Mouse (Mus musculus) stomach, postnatal 0 days (tissue): ENCODE measurements around the gene Srd5a2. TPM values are rescaled to one million over a fixed set of nuclear protein-coding genes. Genes with fewer than 3 reads are reported as not detected.

ENCODE experiments used
- ATAC-seq: fragments of 200-750 bp; cut with Nextera tagmentation; 2 replicates; pipeline ENCODE4 v1.8.0; 2017; ENCODE audit not compliant: low FRiP score, low TSS enrichment
- DNase-seq: peaks from one replicate; pipeline ENCODE4 v3.0.0-alpha.2; 2016; ENCODE audit warnings: low spot score
- H3K27ac ChIP-seq: fragments of 300-500 bp; sonication (generic); replicated peaks from 2 replicates; pipeline ENCODE4 v1.5.1; 2014; ENCODE audit warnings: mild to moderate bottlenecking, control low read depth
- H3K27me3 ChIP-seq: fragments of 300-500 bp; sonication (generic); 2 replicates; pipeline ENCODE4 v1.6.1; 2014; ENCODE audit warnings: low read length; ENCODE audit not compliant: control insufficient read depth, insufficient read depth
- H3K36me3 ChIP-seq: fragments of 300-500 bp; sonication (generic); 2 replicates; pipeline ENCODE4 v1.6.1; 2014; ENCODE audit warnings: low read length, mixed read lengths; ENCODE audit not compliant: control insufficient read depth, insufficient read depth
- H3K4me1 ChIP-seq: fragments of 300-500 bp; sonication (generic); replicated peaks from 2 replicates; pipeline ENCODE4 v1.6.1; 2014; ENCODE audit warnings: antibody characterized with exemption; ENCODE audit not compliant: control insufficient read depth, insufficient read depth
- H3K4me2 ChIP-seq: fragments of 300-500 bp; sonication (generic); replicated peaks from 2 replicates; pipeline ENCODE4 v1.6.1; 2014; ENCODE audit warnings: low read depth, mild to moderate bottlenecking, control low read depth, moderate library complexity
- H3K4me3 ChIP-seq: fragments of 300-500 bp; sonication (generic); 2 replicates; pipeline ENCODE4 v1.5.1; 2014; ENCODE audit warnings: low read depth, low read length, control low read depth
- H3K9ac ChIP-seq: fragments of 300-500 bp; sonication (generic); 2 replicates; pipeline ENCODE4 v1.6.1; 2014; ENCODE audit warnings: mild to moderate bottlenecking, low read length, control low read depth, mixed read lengths
- H3K9me3 ChIP-seq: fragments of 300-500 bp; sonication (generic); 2 replicates; pipeline ENCODE4 v1.6.1; 2016; ENCODE audit warnings: low read length; ENCODE audit not compliant: control insufficient read depth
- CTCF ChIP-seq: IDR thresholded peaks from 2 replicates; pipeline ENCODE4 v1.5.1; 2016; ENCODE audit warnings: antibody characterized with exemption, low read depth, mild to moderate bottlenecking, moderate library complexity
- EP300 ChIP-seq: optimal IDR thresholded peaks from 2 replicates; pipeline ENCODE3; 2016; ENCODE audit warnings: antibody characterized with exemption
- WGBS: fragments of 180-500 bp; shearing (Covaris S2); extraction: QIAGEN DNeasy Blood & Tissue Kit; methylation state at CpG from one replicate; pipeline ENCODE4 v1.1.7; 2014; 5-methylcytosine and 5-hydroxymethylcytosine counted together
- polyA plus RNA-seq: library from polyadenylated mRNA; unstranded; fragments of >200 nt; fragmentation: Nextera tagmentation; extraction: Ambion mirVana; gene quantifications from 2 replicates; pipeline ENCODE4 v1.2.1, GENCODE M21; 2015

Srd5a2 gene
- polyA plus RNA-seq, 1 experiment from 2014 or later: not detected

- Histone ChIP-seq H3K4me2 (no peak overlapping the region), H3K9ac (no peak overlapping the region), H3K4me3 (no peak overlapping the region), H3K9me3 (no peaks in the 10 kb centered on the region), H3K4me1 (no peaks in the 10 kb centered on the region), H3K27ac (no peak overlapping the region), H3K27me3 (no peaks in the 10 kb centered on the region), H3K36me3 (no peaks in the 10 kb centered on the region)
- no peak for TF ChIP-seq EP300
- TF ChIP-seq CTCF: no peak
- no peak for ATAC-seq
- 68% methylated on average over 4 of the region's 4 CpGs for WGBS
- no peak for DNase-seq
These were observed 29.4 kb downstream of the Srd5a2 start for GRCm38 (mm10) chr17:74018281-74018680.

GRCm38 (mm10) chr17:74017649-74018048 lies 30.1 kb downstream of the Srd5a2 start:
- Histone ChIP-seq H3K9ac (no peak overlapping the region), H3K4me3 (no peak overlapping the region), H3K4me2 (no peak overlapping the region), H3K9me3 (no peaks in the 10 kb centered on the region), H3K36me3 (no peaks in the 10 kb centered on the region), H3K4me1 (no peaks in the 10 kb centered on the region), H3K27me3 (no peaks in the 10 kb centered on the region), H3K27ac (no peak overlapping the region)
- WGBS: 87% methylated on average over 1 of the region's 1 CpGs
- TF ChIP-seq EP300 (no peak), CTCF (no peak)
- DNase-seq (no peak), ATAC-seq (no peak)

DNA sequence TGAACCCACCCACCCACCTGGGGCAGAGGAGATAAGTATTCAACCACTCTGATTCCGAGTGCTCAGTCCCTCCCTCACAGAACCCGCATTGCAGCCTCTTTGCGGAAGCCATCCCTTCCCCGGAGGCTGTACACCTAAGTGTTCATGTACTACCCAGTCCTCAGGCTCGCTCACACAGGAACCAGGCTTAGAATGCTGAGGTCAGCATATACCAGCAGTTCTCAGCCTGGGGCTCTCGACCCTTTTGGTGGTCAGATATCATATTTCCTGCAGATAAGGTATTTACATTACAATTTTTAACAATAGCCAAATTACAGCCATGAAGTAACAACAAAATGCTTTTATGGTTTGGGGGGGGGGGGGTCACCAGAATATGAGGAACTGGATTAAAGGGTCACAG lies 32.6 kb downstream of the Srd5a2 start:
- Histone ChIP-seq H3K4me3 (no peak overlapping the region), H3K4me2 (no peak overlapping the region), H3K27me3 (no peaks in the 10 kb centered on the region), H3K4me1 (no peaks in the 10 kb centered on the region), H3K9ac (no peak overlapping the region), H3K36me3 (no peaks in the 10 kb centered on the region), H3K27ac (no peak overlapping the region), H3K9me3 (no peaks in the 10 kb centered on the region)
- no peak for TF ChIP-seq CTCF
- no peak for TF ChIP-seq EP300
- ATAC-seq (no peak), DNase-seq (no peak)
- WGBS: 68% methylated on average over 6 of the region's 6 CpGs

DNA sequence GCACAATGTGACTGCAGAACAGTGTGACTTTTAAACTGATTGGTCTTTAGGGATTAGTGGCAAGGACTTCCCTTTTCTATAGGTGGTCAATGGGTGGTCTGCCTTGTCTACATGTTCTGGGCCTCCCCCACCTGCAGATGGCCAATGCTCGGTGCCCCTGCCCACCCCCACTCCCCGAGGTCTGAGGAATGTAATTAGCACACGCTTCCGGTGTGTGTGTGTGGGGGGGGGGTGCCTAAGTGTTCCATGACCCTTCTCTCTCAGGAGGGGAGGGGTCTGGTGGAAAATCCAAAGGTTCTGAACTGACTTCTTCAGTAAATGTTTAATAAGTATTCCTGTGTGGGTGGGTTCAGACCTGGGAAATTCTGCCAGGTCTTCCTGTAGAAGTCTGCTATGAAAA lies 39.0 kb downstream of the Srd5a2 start:
- no peak for ATAC-seq
- no peak overlapping the region for H3K9ac ChIP-seq
- no peaks in the 10 kb centered on the region for H3K4me1 ChIP-seq
- TF ChIP-seq EP300: no peak
- no peak for TF ChIP-seq CTCF
- H3K27me3 ChIP-seq: no peaks in the 10 kb centered on the region
- no peaks in the 10 kb centered on the region for H3K9me3 ChIP-seq
- no peaks in the 10 kb centered on the region for H3K36me3 ChIP-seq
- 50% methylated on average over 4 of the region's 4 CpGs for WGBS
- H3K4me3 ChIP-seq: no peak overlapping the region
- DNase-seq: no peak
- H3K27ac ChIP-seq: no peak overlapping the region
- H3K4me2 ChIP-seq: no peak overlapping the region

DNA sequence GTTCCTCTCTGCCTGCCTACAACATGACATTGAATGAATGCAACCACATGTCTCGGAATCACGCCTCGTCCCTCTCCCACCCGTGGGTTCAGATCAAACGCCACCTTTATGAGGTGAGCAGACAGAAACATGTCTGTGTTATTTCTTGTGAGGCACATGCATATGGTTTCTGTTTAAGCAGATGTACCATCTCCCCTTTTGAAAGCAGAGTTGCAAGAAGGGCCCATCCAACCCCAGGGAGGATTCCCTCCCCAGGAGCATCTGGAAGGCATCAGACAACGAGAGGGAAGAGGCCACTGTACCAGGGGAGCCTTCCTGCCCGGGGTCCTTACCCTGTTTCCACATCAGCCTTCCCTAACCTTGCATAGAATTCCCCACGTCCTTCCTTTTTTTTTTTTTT lies 40.7 kb downstream of the Srd5a2 start:
- Histone ChIP-seq H3K4me3 (no peak overlapping the region), H3K9me3 (no peaks in the 10 kb centered on the region), H3K4me2 (no peak overlapping the region), H3K27me3 (no peaks in the 10 kb centered on the region), H3K9ac (no peak overlapping the region), H3K4me1 (no peaks in the 10 kb centered on the region), H3K36me3 (no peaks in the 10 kb centered on the region), H3K27ac (no peak overlapping the region)
- DNase-seq (no peak), ATAC-seq (no peak)
- 76% methylated on average over 8 of the region's 8 CpGs for WGBS
- TF ChIP-seq CTCF: no peak
- no peak for TF ChIP-seq EP300

DNA sequence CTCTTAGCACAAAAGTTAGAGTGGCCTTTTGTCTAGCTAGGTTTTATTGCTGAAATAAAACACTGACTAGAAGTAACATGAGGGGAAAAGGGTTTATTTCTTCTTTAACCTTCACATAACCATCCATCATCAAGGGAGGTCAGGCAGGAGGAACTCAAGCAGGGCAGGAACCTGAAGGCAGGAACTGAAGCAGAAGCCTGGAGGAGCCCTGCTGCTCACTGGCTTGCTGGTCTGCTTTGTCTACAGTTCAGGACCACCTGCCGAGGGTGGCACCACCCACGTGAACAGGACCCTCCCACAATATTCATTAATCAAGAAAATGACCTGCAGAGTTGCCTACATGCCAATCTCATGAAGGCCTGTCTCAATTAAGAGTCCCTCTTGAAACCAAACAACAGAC lies 45.3 kb downstream of the Srd5a2 start:
- TF ChIP-seq EP300: no peak
- TF ChIP-seq CTCF: no peak
- 70% methylated on average over 2 of the region's 2 CpGs for WGBS
- H3K27me3 ChIP-seq: no peaks in the 10 kb centered on the region
- H3K27ac ChIP-seq: no peak overlapping the region
- no peaks in the 10 kb centered on the region for H3K36me3 ChIP-seq
- H3K9ac ChIP-seq: no peak overlapping the region
- no peak overlapping the region for H3K4me2 ChIP-seq
- DNase-seq: no peak
- ATAC-seq: no peak
- no peaks in the 10 kb centered on the region for H3K4me1 ChIP-seq
- H3K4me3 ChIP-seq: no peak overlapping the region
- H3K9me3 ChIP-seq: no peaks in the 10 kb centered on the region
